Mouse (Mus musculus) neutrophil, adult 5-6 weeks (primary cell): Measurements from ENCODE around the gene Themis2. TPM values are rescaled to one million over a fixed set of nuclear protein-coding genes. Genes with fewer than 3 reads are reported as not detected.
"Not testable (repeated sequence)": the region's sequence is repeated elsewhere in the genome, so short reads cannot be mapped to it uniquely, and the experiment has no call there.

Experiments
- ATAC-seq: fragments of 151-379, 151-347 bp; 2 replicates; pipeline ENCODE4 v1.8.0; 2017; ENCODE audit warnings: mild to moderate bottlenecking, moderate TSS enrichment; ENCODE audit not compliant: insufficient number of reproducible peaks, poor library complexity, low FRiP score, severe bottlenecking; ENCODE audit errors: extremely low read depth
- total RNA-seq: library from RNA; stranded (forward); fragments of 200-1000 nt; gene quantifications from 2 replicates; pipeline ENCODE4 v1.2.3, GENCODE M21; 2017

Gene Themis2
- total RNA-seq, 1 experiment from 2014 or later: 270 TPM

DNA sequence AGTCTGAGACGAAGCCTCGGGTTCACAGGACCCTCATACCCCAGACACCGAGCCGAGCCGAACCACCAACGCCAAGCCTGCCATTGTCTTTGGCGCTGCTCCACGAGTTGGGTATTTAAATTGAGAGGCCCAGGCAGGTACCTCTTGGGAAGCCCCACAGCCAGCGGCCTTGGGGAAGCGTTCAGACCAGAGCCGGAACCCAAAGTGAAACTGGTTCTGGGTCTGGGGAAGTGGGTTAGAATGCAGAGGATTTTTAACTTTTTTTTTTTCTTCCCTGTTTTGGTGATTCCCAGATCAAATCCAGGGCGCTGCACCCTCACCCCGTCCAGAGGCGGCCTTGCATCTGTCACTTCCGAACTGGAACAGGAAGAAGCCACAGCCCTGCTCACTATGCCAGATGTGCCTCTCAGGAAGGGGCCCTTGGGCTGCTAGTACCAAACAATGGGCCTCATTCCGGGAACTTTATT lies 6.0 kb upstream of the Themis2 start:
- ATAC-seq: peak; percentile 25; the same call in 1 of the 2 replicates

DNA sequence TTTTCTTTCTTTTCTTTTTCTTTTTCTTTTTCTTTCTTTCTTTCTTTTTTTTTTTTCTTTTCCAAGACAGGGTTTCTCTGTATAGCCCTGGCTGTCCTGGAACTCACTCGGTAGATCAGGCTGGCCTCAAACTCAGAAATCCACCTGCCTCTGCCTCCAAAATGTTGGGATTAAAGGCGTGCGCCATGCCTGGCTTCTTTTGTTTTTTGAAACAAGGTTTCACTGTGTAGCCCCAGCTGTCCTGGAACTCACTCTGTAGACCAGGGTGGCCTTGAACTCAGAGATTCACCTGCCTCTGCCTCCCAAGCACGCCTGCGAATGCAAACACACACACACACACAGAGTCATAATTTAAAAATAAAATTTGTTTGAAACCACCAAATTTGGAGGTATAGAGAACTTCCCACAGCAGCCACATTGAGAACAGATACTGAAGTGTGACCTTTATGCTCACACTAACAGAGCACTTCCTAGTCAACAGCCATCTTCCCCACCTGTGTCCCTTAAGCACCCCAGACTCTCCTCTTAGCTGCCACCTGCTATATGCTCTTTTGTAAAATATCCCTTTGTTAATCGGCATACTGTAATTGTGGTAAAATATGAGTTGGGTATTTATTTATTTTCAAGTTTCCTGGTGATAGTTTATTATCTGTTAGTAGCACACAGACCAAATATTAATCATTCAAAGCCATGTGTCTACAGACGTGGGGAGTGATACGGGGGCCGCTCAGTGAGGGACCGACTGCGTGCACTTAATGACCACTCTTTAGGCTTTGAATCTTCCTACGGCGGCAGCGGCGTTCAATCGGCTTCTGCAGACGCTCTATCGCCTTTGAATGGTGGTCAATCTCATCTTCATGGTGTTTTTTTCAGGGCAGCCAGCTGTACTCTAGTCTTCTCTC lies 5.2 kb upstream of the Themis2 start:
- ATAC-seq: no peak

GRCm38 (mm10) chr4:132799845-132800244 lies 3.7 kb upstream of the Themis2 start:
- no peak for ATAC-seq

- ATAC-seq: not testable (repeated sequence)
Observed at GRCm38 (mm10) chr4:132798666-132799065, 2.5 kb upstream of the Themis2 start.

DNA sequence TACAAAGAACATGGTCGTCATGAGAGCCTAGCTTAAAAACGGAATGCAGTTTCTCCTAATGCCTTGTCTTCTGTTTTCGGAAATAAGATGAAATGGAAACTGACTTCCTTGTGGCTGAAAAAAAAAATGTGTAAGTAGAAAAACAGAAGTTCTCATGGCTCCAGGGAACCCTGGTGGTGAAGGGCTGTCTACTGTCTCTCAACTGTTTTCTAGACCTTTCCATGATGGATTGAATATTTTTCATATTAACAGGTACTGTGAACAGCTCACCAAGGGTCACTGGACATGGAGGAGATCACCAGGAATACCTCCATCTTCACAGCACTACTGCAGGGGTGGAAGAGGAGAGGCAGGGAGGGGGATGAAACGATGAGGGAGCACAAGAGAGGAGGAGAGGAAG lies 1.8 kb upstream of the Themis2 start:
- no peak for ATAC-seq

DNA sequence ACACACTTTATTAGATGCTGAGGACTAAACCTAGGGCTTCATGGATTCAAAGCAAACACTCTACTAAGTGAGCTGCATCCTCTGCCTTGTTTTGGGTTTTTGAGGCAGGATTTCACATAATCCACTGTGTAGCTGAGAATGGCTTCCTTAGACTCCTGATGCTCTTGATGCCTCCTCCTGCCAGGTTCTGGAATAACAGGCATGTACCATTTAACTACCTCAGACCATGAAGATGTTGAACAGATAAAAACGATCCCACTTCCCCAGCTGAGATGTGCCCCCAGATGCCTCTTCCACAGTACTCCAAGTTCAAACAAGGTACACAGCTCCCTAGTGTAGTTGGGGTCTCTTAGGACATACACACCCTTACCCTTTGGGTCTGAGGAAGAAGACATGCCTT lies 1.3 kb upstream of the Themis2 start:
- no peak for ATAC-seq

DNA sequence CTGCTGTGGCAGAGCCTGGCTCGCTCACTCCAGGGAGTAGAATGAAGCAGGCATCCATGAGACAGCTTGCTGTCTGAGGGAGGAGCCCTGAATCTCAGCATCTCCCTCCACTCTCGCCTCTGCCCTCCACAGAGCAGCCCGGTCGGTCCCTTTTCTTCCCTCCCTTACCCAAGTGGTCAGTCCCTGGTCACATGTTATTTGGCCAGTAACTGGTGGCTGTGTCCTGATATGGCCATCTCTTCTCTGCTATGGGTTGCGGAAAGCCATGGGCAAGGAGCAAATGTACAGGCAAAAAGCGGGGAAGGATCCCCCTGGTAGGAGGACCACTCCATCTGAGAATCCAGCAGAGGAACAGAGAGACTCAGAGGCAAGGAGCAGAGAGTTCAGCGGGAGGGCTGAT lies 1.0 kb downstream of the Themis2 start:
- ATAC-seq: peak; percentile 15

DNA sequence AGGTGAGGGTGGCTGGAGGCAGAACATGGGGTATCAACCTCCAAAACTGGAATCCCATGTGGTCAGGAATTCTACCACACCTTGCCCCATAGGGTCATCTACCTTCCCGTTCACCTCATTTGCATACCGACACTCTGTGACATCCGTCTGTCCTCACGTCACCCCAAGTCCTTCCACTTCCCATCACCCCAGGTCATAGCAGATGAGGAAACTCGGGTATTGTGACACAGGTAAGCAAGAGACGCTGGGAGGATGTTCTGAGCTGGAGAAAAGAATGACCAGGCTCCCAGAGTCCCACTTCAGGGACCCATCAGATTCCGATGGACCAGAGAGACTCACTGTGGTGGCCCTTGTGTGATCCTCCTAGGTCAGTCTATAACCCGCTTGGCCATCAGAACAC lies 1.4 kb downstream of the Themis2 start:
- ATAC-seq: peak; percentile 80

DNA sequence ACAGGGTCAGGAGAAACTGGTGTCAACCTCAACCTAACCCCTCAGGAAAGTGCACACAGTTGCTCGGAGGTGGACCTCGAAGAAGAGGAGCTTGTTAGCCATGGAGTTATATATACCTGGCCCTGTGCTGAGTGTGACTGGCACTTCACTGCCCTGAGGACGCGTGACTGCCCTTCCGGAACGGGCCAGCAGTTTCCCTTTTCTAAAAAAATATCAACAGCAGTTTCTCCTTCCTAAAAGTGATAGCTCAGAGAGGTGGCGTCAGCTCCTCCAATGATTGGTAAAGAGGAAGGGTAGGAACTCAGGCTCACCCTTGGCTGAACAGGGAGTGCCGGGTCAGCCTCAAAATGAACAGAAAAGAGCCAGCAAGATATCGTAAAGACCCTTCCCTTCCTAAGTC lies 2.2 kb downstream of the Themis2 start:
- peak; percentile 43 for ATAC-seq

GRCm38 (mm10) chr4:132793322-132794004 lies 2.7 kb downstream of the Themis2 start:
- not testable (repeated sequence) for ATAC-seq

GRCm38 (mm10) chr4:132789731-132790130 lies 6.5 kb downstream of the Themis2 start:
- no peak for ATAC-seq

- no peak for ATAC-seq
Observed at GRCm38 (mm10) chr4:132785228-132785627, 11.0 kb downstream of the Themis2 start.

GRCm38 (mm10) chr4:132783732-132784131 lies 12.5 kb downstream of the Themis2 start:
- no peak for ATAC-seq

- peak; percentile 51 for ATAC-seq
Observed at GRCm38 (mm10) chr4:132780288-132780687, 15.9 kb downstream of the Themis2 start.

DNA sequence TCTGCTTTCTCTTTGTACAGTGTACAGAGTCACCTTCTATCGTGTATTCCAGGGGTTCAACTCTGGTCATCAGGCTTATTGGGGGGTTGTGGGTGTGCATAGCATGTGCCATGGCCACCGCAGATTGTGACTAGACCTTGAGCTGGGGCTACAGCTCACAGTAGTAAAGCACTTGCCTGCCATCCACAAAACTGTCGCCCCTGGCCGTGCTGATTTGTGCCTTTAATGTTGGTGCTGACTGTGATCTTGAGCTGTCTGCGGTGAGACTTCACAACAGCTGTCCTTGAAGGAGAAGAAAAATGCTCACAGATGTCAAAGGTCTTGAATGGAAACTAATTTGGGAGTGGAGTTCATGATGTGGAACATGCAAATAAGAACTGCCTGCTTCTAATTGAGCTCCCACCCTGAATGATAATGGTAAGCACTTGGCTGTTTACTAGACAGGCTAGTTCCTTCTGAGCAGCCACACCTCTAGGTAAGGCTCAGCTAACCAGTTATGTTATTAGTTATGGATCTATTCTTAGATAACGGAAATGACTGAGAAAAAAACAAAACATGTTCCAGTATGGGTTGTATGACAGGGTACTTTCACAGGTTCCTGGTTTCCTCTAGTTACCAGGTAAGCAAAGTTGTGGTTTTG lies 17.5 kb downstream of the Themis2 start:
- peak; percentile 44 for ATAC-seq

GRCm38 (mm10) chr4:132776764-132777163 lies 19.4 kb downstream of the Themis2 start:
- peak; percentile 40 for ATAC-seq

DNA sequence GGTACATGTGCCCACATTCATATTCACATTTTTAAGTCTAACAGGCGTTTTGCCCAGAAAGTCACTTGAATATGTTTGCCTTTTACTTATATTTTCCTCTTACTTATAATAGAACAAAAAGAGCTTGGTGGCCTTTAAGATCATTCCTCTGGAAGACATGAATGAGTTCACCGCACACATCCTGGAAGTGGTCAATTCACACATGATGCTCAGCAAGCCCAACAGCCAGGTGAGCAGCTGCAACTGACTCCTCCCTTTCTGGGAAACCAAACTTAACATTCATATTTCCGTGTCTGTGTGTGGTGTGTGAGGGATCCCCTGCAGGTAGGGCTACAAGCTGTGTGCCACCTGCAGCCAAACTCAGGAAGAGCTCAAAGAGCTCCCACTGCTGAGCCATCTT lies 21.3 kb downstream of the Themis2 start:
- ATAC-seq: no peak

- ATAC-seq: no peak
Observed at GRCm38 (mm10) chr4:132771776-132772175, 24.4 kb downstream of the Themis2 start.
